Mouse (Mus musculus): ENCODE measurements around the gene Ubxn4. TPM values are rescaled to one million over a fixed set of nuclear protein-coding genes. Genes with fewer than 3 reads are reported as not detected.
"Not testable (repeated sequence)": the region's sequence is repeated elsewhere in the genome, so short reads cannot be mapped to it uniquely, and the experiment has no call there.

The Ubxn4 gene
- total RNA-seq (2021), result 100 to 1,000 TPM in 1 of 2 experiments, 10 to 100 TPM in 1; 90.7 to 100 TPM
- long read RNA-seq, experiment 1, full-length matches to known transcripts, result 107 of 124 reads
- long read RNA-seq, experiment 1, partial matches to known transcripts, result 2 of 124 reads
- long read RNA-seq, experiment 1, other reads (novel, unspliced or antisense), result 15 of 124 reads
- long read RNA-seq, experiment 2, full-length matches to known transcripts, result 109 of 162 reads
- long read RNA-seq, experiment 2, partial matches to known transcripts, result 41 of 162 reads
- long read RNA-seq, experiment 2, other reads (novel, unspliced or antisense), result 12 of 162 reads

DNA sequence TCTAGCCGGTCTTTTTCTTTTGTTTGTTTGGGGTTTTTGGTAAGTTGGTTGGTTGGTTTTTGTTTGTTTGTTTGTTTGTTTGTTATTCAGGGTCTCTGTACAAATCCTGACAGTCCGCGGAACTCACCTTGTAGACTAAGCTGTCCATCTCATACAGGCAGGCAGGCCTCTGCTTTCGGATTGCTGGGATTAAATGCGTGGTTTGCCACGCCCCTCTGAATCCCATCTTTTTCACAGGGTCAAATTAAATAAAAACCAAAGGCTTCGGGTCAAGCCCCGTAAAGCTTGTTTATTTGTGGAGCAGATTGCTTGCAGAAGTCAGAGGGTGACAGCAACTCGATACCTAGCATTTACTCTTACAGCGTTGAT, at the start of gene Ubxn4:
Gene Ubxn4 (plus strand): TSS at position 338 of the 369 bp plus-strand sequence.
- peak in 1 of 2 experiments; percentile 23 for DNase-seq (ENCODE audit: low spot score in 2 of 2)

DNA sequence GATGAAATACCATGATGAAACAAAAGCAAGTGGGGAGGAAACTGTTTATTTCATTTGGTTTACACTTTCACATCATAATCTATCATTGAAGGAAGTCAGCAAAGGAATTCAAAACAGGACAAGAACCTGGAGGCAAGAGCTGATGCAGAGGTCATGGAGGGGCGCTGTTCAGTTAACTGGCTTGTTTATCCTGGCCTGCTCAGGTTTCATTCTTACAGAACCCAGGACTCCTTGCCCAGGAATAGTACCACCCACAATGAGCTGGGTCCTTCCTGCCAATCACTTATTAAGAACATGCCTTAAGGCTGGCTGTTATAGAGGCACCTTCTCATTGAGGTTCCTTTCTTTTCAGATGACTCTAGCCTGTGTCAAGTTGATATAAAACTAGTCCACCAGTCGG, 49.8 kb upstream of the Ubxn4 start:
- DNase-seq (ENCODE audit: low spot score in 2 of 2), result no peak

- DNase-seq (ENCODE audit: low spot score in 2 of 2), result no peak
Observed at GRCm38 (mm10) chr1:128197353-128197752, 46.4 kb upstream of the Ubxn4 start.

DNA sequence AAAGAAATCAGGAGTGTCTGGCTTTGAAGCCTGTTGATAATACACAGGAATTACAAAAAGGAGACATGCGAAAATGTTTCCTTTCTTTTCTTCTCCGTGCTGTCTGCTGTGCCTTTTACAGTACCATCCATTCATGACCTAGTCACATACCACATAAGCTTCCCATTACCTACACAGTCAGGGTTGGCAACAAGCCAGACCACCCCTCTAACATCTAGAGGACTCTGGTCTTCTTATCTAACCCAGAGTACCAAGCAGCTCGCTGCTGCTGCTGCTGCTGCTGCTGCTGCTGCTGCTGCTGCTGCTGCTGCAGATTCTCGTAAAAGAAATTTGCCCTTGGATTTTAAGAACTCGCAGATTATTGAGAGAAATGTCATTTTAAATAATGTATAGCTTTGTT, 30.5 kb upstream of the Ubxn4 start:
- DNase-seq (ENCODE audit: low spot score in 2 of 2), result no peak

GRCm38 (mm10) chr1:128221886-128222285, 21.9 kb upstream of the Ubxn4 start:
- DNase-seq (ENCODE audit: low spot score in 2 of 2), result no peak

GRCm38 (mm10) chr1:128223304-128223703, 20.5 kb upstream of the Ubxn4 start:
- DNase-seq (ENCODE audit: low spot score in 2 of 2), result no peak

- DNase-seq (ENCODE audit: low spot score in 2 of 2), result no peak
Observed at GRCm38 (mm10) chr1:128235181-128235580, 8.6 kb upstream of the Ubxn4 start.

- DNase-seq (ENCODE audit: low spot score in 2 of 2), result peak; percentile 90 to 93
Observed at GRCm38 (mm10) chr1:128243996-128244726, 397 bp downstream of the Ubxn4 start.

- peak in 1 of 2 experiments; percentile 37 for DNase-seq (ENCODE audit: low spot score in 2 of 2)
Observed at GRCm38 (mm10) chr1:128244727-128245355, 1.1 kb downstream of the Ubxn4 start.

GRCm38 (mm10) chr1:128267061-128267460, 23.3 kb downstream of the Ubxn4 start:
- not testable (repeated sequence) for DNase-seq (ENCODE audit: low spot score in 2 of 2)

DNA sequence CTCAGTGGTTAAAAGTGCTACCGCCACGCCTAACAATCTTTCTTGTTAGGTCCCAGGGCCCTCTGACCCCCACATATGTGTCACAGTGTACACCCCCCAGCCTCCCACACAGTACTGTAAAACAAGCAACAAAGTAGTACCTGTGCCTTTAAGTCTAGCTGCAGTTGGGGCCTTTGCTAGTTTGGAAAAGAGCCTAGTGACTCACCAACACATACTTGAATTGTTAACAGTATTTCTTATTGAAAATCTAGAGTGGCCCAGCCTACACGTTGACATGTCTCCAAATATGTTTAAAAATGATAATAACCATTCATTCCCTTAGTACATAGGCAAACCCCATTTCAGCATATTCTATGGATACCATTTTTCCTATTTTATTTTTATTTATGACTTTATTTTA, 27.0 kb downstream of the Ubxn4 start:
- DNase-seq (ENCODE audit: low spot score in 2 of 2), result no peak

- DNase-seq (ENCODE audit: low spot score in 2 of 2), result no peak
Observed at GRCm38 (mm10) chr1:128275908-128276307, 32.1 kb downstream of the Ubxn4 start.

GRCm38 (mm10) chr1:128278563-128278962, 34.8 kb downstream of the Ubxn4 start:
- no peak for DNase-seq (ENCODE audit: low spot score in 2 of 2)

- DNase-seq (ENCODE audit: low spot score in 2 of 2), result no peak
Observed at GRCm38 (mm10) chr1:128281753-128282152, 38.0 kb downstream of the Ubxn4 start.

DNA sequence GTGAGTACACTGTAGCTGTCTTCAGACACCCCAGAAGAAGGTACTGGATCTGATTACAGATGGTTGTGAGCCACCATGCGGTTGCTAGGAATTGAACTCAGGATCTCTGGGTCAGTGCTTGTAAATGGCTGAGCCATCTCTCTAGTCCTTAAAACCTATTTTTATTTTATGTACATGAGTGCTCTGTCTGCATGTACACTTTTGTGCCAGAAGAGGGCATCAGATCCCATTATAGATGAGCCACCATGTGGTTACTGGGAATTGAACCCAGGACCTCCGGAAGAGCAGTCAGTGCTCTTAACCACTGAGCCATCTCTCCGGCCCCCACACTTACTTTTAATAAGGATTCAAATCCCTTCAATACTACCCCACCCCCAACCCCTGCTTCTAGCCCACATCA, 39.2 kb downstream of the Ubxn4 start:
- no peak for DNase-seq (ENCODE audit: low spot score in 2 of 2)

- DNase-seq (ENCODE audit: low spot score in 2 of 2), result no peak
Observed at GRCm38 (mm10) chr1:128284157-128284690, 40.5 kb downstream of the Ubxn4 start.

GRCm38 (mm10) chr1:128285136-128285535, 41.4 kb downstream of the Ubxn4 start:
- DNase-seq (ENCODE audit: low spot score in 2 of 2), result no peak

GRCm38 (mm10) chr1:128290295-128290694, 46.5 kb downstream of the Ubxn4 start:
- no peak for DNase-seq (ENCODE audit: low spot score in 2 of 2)

GRCm38 (mm10) chr1:128293524-128293923, 49.8 kb downstream of the Ubxn4 start:
- DNase-seq (ENCODE audit: low spot score in 2 of 2), result no peak

DNA sequence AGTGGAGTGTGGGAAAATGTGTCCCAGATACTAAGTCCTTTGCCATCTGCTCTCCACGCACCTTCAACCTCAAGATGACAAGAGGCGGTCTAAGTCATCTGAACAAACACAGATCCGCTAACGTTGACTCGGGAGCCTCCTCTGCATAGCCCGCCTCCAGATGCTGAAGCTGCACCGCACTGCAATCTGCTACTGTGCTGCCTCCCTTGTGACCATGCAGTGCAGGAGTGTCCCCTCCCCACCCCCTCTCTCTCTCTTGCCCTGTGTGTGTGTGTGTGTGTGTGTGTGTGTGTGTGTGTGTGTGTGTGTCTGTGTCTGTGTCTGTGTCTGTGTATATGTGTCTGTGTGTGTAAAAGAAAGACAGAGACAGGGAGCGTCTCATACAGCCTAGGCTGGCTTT, 51.5 kb downstream of the Ubxn4 start:
- DNase-seq (ENCODE audit: low spot score in 2 of 2), result no peak

DNA sequence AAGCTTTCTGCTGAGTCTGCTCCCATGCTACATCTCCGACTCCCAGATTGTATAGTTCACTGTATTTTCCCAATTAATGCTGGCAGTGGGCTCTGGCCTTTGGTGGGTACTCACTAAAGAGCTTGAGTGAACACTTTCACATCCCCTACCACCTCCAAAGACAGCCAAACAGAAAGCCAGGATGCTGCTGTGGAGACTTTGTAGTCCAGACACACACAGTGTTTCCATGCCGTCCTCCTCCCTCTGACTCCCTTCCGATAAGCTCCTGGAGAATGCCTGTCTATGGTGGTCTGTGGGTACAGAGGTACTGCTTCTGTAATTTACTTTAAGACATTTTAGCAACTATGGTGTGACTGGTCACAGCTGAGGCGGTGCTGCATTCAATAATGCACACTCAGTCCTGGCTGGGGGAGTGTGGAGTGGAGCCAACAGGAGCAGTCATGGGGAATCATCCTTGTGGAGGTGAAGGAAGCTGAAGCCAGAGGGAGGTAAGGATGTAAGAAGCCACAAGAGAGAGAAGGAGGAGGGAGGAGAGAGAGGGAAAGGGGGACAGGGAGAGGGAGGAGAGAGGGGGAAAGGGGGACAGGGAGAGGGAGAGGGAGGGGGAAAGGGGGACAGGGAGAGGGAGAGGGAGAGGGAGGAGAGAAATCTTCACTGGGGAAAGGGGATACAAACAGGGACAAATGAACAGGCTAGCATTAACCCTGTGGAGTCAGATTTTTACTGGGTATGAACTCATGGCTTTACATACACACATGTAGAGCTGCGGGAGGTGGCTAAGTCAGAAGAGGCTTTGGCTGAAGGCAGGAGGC, 52.2 kb downstream of the Ubxn4 start:
- no peak for DNase-seq (ENCODE audit: low spot score in 2 of 2)
